Mouse (Mus musculus) MEL (cell line): Measurements from ENCODE around the gene Mycbp2. TPM values are rescaled to one million over a fixed set of nuclear protein-coding genes. Genes with fewer than 3 reads are reported as not detected.

Experiments
- DNase-seq: peaks from one replicate; pipeline ENCODE4 v3.0.0; 2011; ENCODE audit warnings: low read depth, low spot score
- H3K27ac ChIP-seq: 2 replicates; pipeline ENCODE4 v1.5.1; 2012; ENCODE audit warnings: low read depth, mild to moderate bottlenecking, control low read depth, low read length, moderate library complexity; ENCODE audit not compliant: control insufficient read depth
- H3K27me3 ChIP-seq, 2 experiments: fragments of 150-350 bp in 1 of 2; sonication (generic) in 1 of 2; 2 replicates each; pipeline ENCODE4 v1.6.1; 2012; ENCODE audit warnings: low read length in 2 of 2, mild to moderate bottlenecking in 2 of 2, improper control_type of control experiment in 1 of 2, moderate library complexity in 1 of 2; ENCODE audit not compliant: insufficient read depth in 2 of 2, control insufficient read depth in 1 of 2
- H3K36me3 ChIP-seq, 2 experiments: 2 replicates each; pipeline ENCODE4 v1.6.1; 2012 to 2014; ENCODE audit warnings: low read length in 2 of 2, improper control_type of control experiment in 1 of 2, inconsistent platforms in 1 of 2, mild to moderate bottlenecking in 1 of 2; ENCODE audit not compliant: insufficient read depth in 2 of 2, control insufficient read depth in 1 of 2
- H3K4me1 ChIP-seq, 2 experiments: fragments of 150-350 bp in 1 of 2; sonication (generic) in 1 of 2; 2 replicates each; pipeline ENCODE4 v1.6.1; 2012; ENCODE audit warnings: low read length in 2 of 2, improper control_type of control experiment in 1 of 2, mild to moderate bottlenecking in 1 of 2; ENCODE audit not compliant: insufficient read depth in 2 of 2, control insufficient read depth in 1 of 2
- H3K4me3 ChIP-seq, 2 experiments: fragments of 150-350 bp in 1 of 2; sonication (generic) in 1 of 2; 2 replicates each; pipeline ENCODE4 v1.5.1; 2012; ENCODE audit warnings: low read depth in 2 of 2, low read length in 2 of 2, mild to moderate bottlenecking in 2 of 2, moderate library complexity in 2 of 2, control low read depth in 1 of 2, improper control_type of control experiment in 1 of 2; ENCODE audit not compliant: control insufficient read depth in 1 of 2, insufficient read depth in 1 of 2
- H3K79me2 ChIP-seq: 2 replicates; pipeline ENCODE4 v1.6.1; 2012; ENCODE audit warnings: mild to moderate bottlenecking, low read length, moderate library complexity; ENCODE audit not compliant: control insufficient read depth, poor library complexity, insufficient read depth
- H3K9ac ChIP-seq: 2 replicates; pipeline ENCODE4 v1.6.1; 2012; ENCODE audit warnings: low read depth, mild to moderate bottlenecking, control low read depth, low read length, moderate library complexity; ENCODE audit not compliant: control insufficient read depth, poor library complexity, severe bottlenecking
- H3K9me3 ChIP-seq: fragments of 150-350 bp; sonication (generic); replicated peaks from 2 replicates; pipeline ENCODE4 v1.6.1; 2012; ENCODE audit warnings: mild to moderate bottlenecking, low read length, improper control_type of control experiment, moderate library complexity; ENCODE audit not compliant: insufficient read depth
- BHLHE40 ChIP-seq: IDR thresholded peaks from 2 replicates; pipeline ENCODE4 v1.6.1; 2012; ENCODE audit warnings: low read depth, mild to moderate bottlenecking, inconsistent platforms, low read length, improper control_type of control experiment, borderline replicate concordance
- CHD1 ChIP-seq: IDR thresholded peaks from 2 replicates; pipeline ENCODE4 v1.6.1; 2012; ENCODE audit warnings: low read depth, mild to moderate bottlenecking, inconsistent platforms, low read length, improper control_type of control experiment
- CHD2 ChIP-seq: IDR thresholded peaks from 2 replicates; pipeline ENCODE4 v1.6.1; 2011; ENCODE audit warnings: low read length, improper control_type of control experiment
- CTCF ChIP-seq, 3 experiments: IDR thresholded peaks in 2 of 3; conservative IDR thresholded peaks in 1 of 3; 2 replicates each; pipeline ENCODE4 v1.5.1; 2011 to 2012; ENCODE audit warnings: low read length in 3 of 3, low read depth in 2 of 3, mild to moderate bottlenecking in 2 of 3, improper control_type of control experiment in 1 of 3, inconsistent platforms in 1 of 3, mixed read lengths in 1 of 3, moderate library complexity in 1 of 3; ENCODE audit not compliant: control insufficient read depth in 1 of 3, insufficient read depth in 1 of 3, poor library complexity in 1 of 3, severe bottlenecking in 1 of 3
- ELF1 ChIP-seq: IDR thresholded peaks from 2 replicates; pipeline ENCODE4 v1.6.1; 2014; ENCODE audit warnings: low read depth, mild to moderate bottlenecking, inconsistent platforms, low read length, improper control_type of control experiment, moderate library complexity
- EP300 ChIP-seq, 2 experiments: IDR thresholded peaks; 2 replicates each; pipeline ENCODE4 v1.6.1; 2011; ENCODE audit warnings: improper control_type of control experiment in 2 of 2, low read length in 2 of 2, low read depth in 1 of 2, mild to moderate bottlenecking in 1 of 2
- ETS1 ChIP-seq: IDR thresholded peaks from 2 replicates; pipeline ENCODE4 v1.6.1; 2012; ENCODE audit warnings: low read depth, mild to moderate bottlenecking, inconsistent platforms, low read length, improper control_type of control experiment, moderate library complexity
- GABPA ChIP-seq: IDR thresholded peaks from 2 replicates; pipeline ENCODE4 v1.6.1; 2012; ENCODE audit warnings: low read depth, mild to moderate bottlenecking, inconsistent platforms, low read length, improper control_type of control experiment, moderate library complexity
- GATA1 ChIP-seq: IDR thresholded peaks from 2 replicates; pipeline ENCODE4 v1.6.1; 2011; ENCODE audit warnings: low read depth, low read length, improper control_type of control experiment
- HCFC1 ChIP-seq: IDR thresholded peaks from 2 replicates; pipeline ENCODE4 v1.6.1; 2012; ENCODE audit warnings: low read depth, mild to moderate bottlenecking, inconsistent platforms, low read length, improper control_type of control experiment, moderate library complexity
- JUND ChIP-seq: IDR thresholded peaks from 2 replicates; pipeline ENCODE4 v1.6.1; 2011; ENCODE audit warnings: low read depth, mild to moderate bottlenecking, improper control_type of control experiment, low read length
- KAT2A ChIP-seq: conservative IDR thresholded peaks from 2 replicates; pipeline ENCODE4 v1.6.1; 2012; ENCODE audit warnings: low read depth, low read length, improper control_type of control experiment, inconsistent platforms
- MAFK ChIP-seq: IDR thresholded peaks from 2 replicates; pipeline ENCODE4 v1.6.1; 2011; ENCODE audit warnings: low read depth, mild to moderate bottlenecking, low read length, improper control_type of control experiment, borderline replicate concordance
- NELFE ChIP-seq: IDR thresholded peaks from 2 replicates; pipeline ENCODE4 v1.6.1; 2011; ENCODE audit warnings: low read depth, low read length, improper control_type of control experiment
- NRF1 ChIP-seq: IDR thresholded peaks from 2 replicates; pipeline ENCODE4 v1.6.1; 2014; ENCODE audit warnings: low read depth, mild to moderate bottlenecking, inconsistent platforms, low read length, improper control_type of control experiment, moderate library complexity; ENCODE audit not compliant: poor library complexity, insufficient read depth, severe bottlenecking
- POLR2A ChIP-seq, 2 experiments: IDR thresholded peaks; 2 replicates each; pipeline ENCODE4 v1.6.1; 2011 to 2012; ENCODE audit warnings: low read length in 2 of 2, mild to moderate bottlenecking in 2 of 2, control low read depth in 1 of 2, improper control_type of control experiment in 1 of 2, low read depth in 1 of 2, moderate library complexity in 1 of 2; ENCODE audit not compliant: control insufficient read depth in 1 of 2, insufficient read depth in 1 of 2, poor library complexity in 1 of 2
- RAD21 ChIP-seq: IDR thresholded peaks from 2 replicates; pipeline ENCODE4 v1.6.1; 2011; ENCODE audit warnings: mild to moderate bottlenecking, low read depth, low read length, improper control_type of control experiment
- SIN3A ChIP-seq: IDR thresholded peaks from 2 replicates; pipeline ENCODE4 v1.6.1; 2012; ENCODE audit warnings: low read length, improper control_type of control experiment, inconsistent platforms
- SMC3 ChIP-seq: IDR thresholded peaks from 2 replicates; pipeline ENCODE4 v1.6.1; 2011; ENCODE audit warnings: low read depth, low read length, improper control_type of control experiment
- TAL1 ChIP-seq: IDR thresholded peaks from 2 replicates; pipeline ENCODE4 v1.6.1; 2012; ENCODE audit warnings: mild to moderate bottlenecking, inconsistent platforms, low read length, moderate library complexity, mixed read lengths
- TCF12 ChIP-seq: IDR thresholded peaks from 2 replicates; pipeline ENCODE4 v1.6.1; 2014; ENCODE audit warnings: low read depth, mild to moderate bottlenecking, inconsistent platforms, low read length, improper control_type of control experiment, moderate library complexity
- UBTF ChIP-seq: IDR thresholded peaks from 2 replicates; pipeline ENCODE4 v1.6.1; 2012; ENCODE audit warnings: low read depth, mild to moderate bottlenecking, inconsistent platforms, low read length, improper control_type of control experiment, moderate library complexity, borderline replicate concordance; ENCODE audit not compliant: insufficient read depth
- ZC3H11A ChIP-seq: IDR thresholded peaks from 2 replicates; pipeline ENCODE4 v1.6.1; 2012; ENCODE audit warnings: low read depth, mild to moderate bottlenecking, inconsistent platforms, low read length, improper control_type of control experiment
- ZMIZ1 ChIP-seq: IDR thresholded peaks from 2 replicates; pipeline ENCODE4 v1.6.1; 2012; ENCODE audit warnings: low read depth, mild to moderate bottlenecking, inconsistent platforms, low read length, improper control_type of control experiment, moderate library complexity
- ZNF384 ChIP-seq: IDR thresholded peaks from 2 replicates; pipeline ENCODE4 v1.6.1; 2012; ENCODE audit warnings: low read depth, mild to moderate bottlenecking, inconsistent platforms, low read length, improper control_type of control experiment
- polyA plus RNA-seq, 2 experiments: library from polyadenylated mRNA; stranded (reverse) in 1 of 2; unstranded in 1 of 2; fragments of >175 nt in 1 of 2; fragments of >200 nt in 1 of 2; gene quantifications; 2 replicates each; pipeline versions ENCODE4 v1.2.1 to v1.2.4; 2012; ENCODE audit warnings: low replicate concordance in 2 of 2, low read depth in 1 of 2; ENCODE audit not compliant: insufficient read length in 2 of 2, insufficient read depth in 1 of 2, missing spikeins in 1 of 2
- total RNA-seq: library from RNA; depleted of rRNA; stranded (reverse); fragments of 300-350 nt; gene quantifications from 2 replicates; pipeline ENCODE4 v1.2.3, GENCODE M21; 2012

The Mycbp2 gene
- total and polyA plus RNA-seq, 3 experiments = 9.1 to 28.0 (median 23.4) TPM

- peaks cover 1 to 4% of the 10 kb centered on the region in 2 experiments; a peak in 3 of 4 replicates for H3K36me3 ChIP-seq
- TF ChIP-seq ETS1 (no peak), UBTF (no peak), KAT2A (no peak), CHD2 (no peak), GABPA (no peak), SIN3A (no peak), NELFE (no peak), SMC3 (no peak), EP300 (IDR thresholded peaks at IDR 0.05; ENCODE audit: low read depth in 1 of 2, low read length in 2 of 2) (no peak), MAFK (no peak), ZNF384 (no peak), BHLHE40 (no peak), NRF1 (no peak), JUND (no peak), RAD21 (no peak), ZMIZ1 (no peak), TAL1 (no peak), ELF1 (no peak), POLR2A (IDR thresholded peaks at IDR 0.05; ENCODE audit: control insufficient read depth in 1 of 2, insufficient read depth in 1 of 2, low read depth in 1 of 2, low read length in 2 of 2, poor library complexity in 1 of 2) (no peak), GATA1 (no peak)
- H3K27me3 ChIP-seq = no peaks in the 10 kb centered on the region
Observed at GRCm38 (mm10) chr14:103260437-103260836, 86.2 kb downstream of the Mycbp2 start.

GRCm38 (mm10) chr14:103258745-103259144 lies 87.9 kb downstream of the Mycbp2 start:
- Histone ChIP-seq H3K27me3 (no peaks in the 10 kb centered on the region), H3K9ac (no peak overlapping the region), H3K4me3 (no peak overlapping the region), H3K27ac (no peak overlapping the region), H3K36me3 (peaks cover 1 to 4% of the 10 kb centered on the region in 2 experiments), H3K9me3 (no peaks in the 10 kb centered on the region)
- peak; percentile 25 for DNase-seq
- no peak for TF ChIP-seq ZC3H11A
- TF ChIP-seq HCFC1 = no peak
- no peak for TF ChIP-seq RAD21
- no peak for TF ChIP-seq TAL1
- no peak for TF ChIP-seq EP300 (IDR thresholded peaks at IDR 0.05; ENCODE audit: low read depth in 1 of 2, low read length in 2 of 2)
- TF ChIP-seq ZMIZ1 = no peak
- no peak for TF ChIP-seq CTCF (IDR thresholded peaks at IDR 0.05 in 2 of 3, conservative IDR thresholded peaks at IDR 0.05 in 1 of 3; ENCODE audit: control insufficient read depth in 1 of 3, insufficient read depth in 1 of 3, low read depth in 2 of 3, low read length in 3 of 3, poor library complexity in 1 of 3, severe bottlenecking in 1 of 3)
- no peak for TF ChIP-seq POLR2A (IDR thresholded peaks at IDR 0.05; ENCODE audit: control insufficient read depth in 1 of 2, insufficient read depth in 1 of 2, low read depth in 1 of 2, low read length in 2 of 2, poor library complexity in 1 of 2)
- no peak for TF ChIP-seq NELFE
- TF ChIP-seq CHD2 = no peak
- TF ChIP-seq ETS1 = no peak
- no peak for TF ChIP-seq NRF1
- no peak for TF ChIP-seq CHD1
- TF ChIP-seq ZNF384 = no peak
- no peak for TF ChIP-seq TCF12
- TF ChIP-seq GATA1 = no peak
- TF ChIP-seq, all 39 proteins: peak for 0
- H3K79me2 ChIP-seq = no peaks in the 10 kb centered on the region
- no peaks in the 10 kb centered on the region for H3K4me1 ChIP-seq

More at GRCm38 (mm10) chr14:103260437-103260836, 86.2 kb downstream of the Mycbp2 start:
- no peak for DNase-seq
- H3K4me3 ChIP-seq = no peak overlapping the region
- no peak overlapping the region for H3K27ac ChIP-seq
- H3K4me1 ChIP-seq = no peaks in the 10 kb centered on the region
- no peaks in the 10 kb centered on the region for H3K79me2 ChIP-seq
- H3K9ac ChIP-seq = no peak overlapping the region
- H3K9me3 ChIP-seq = no peaks in the 10 kb centered on the region
